Mouse (Mus musculus) limb, embryonic 10.5 days (tissue): ENCODE results near the gene 4931406C07Rik. TPM values are rescaled to one million over a fixed set of nuclear protein-coding genes. Genes with fewer than 3 reads are reported as not detected.
"Not testable (repeated sequence)": the region's sequence is repeated elsewhere in the genome, so short reads cannot be mapped to it uniquely, and the experiment has no call there.

Experiments
- DNase-seq: peaks from one replicate; pipeline ENCODE4 v3.0.0-alpha.2; 2017; ENCODE audit warnings: low spot score
- H3K27ac ChIP-seq: fragments of 300-500 bp; sonication (generic); 2 replicates; pipeline ENCODE4 v1.5.1; 2016; ENCODE audit warnings: mild to moderate bottlenecking
- H3K27me3 ChIP-seq: fragments of 300-500 bp; sonication (generic); 2 replicates; pipeline ENCODE4 v1.6.1; 2016; ENCODE audit warnings: low read depth, mild to moderate bottlenecking; ENCODE audit not compliant: poor library complexity, severe bottlenecking
- H3K36me3 ChIP-seq: fragments of 300-500 bp; sonication (generic); 2 replicates; pipeline ENCODE4 v1.6.1; 2016; ENCODE audit warnings: mild to moderate bottlenecking, moderate library complexity
- H3K4me1 ChIP-seq: fragments of 300-500 bp; sonication (generic); 2 replicates; pipeline ENCODE4 v1.6.1; 2016
- H3K4me3 ChIP-seq: fragments of 300-500 bp; sonication (generic); 2 replicates; pipeline ENCODE4 v1.5.1; 2016; ENCODE audit warnings: mild to moderate bottlenecking, moderate library complexity
- H3K9me3 ChIP-seq: fragments of 300-500 bp; sonication (generic); replicated peaks from 2 replicates; pipeline ENCODE4 v1.6.1; 2016; ENCODE audit warnings: mild to moderate bottlenecking
- WGBS: fragments of 180-500 bp; shearing (Covaris S2); methylation state at CpG from one replicate; pipeline ENCODE4 v1.1.7; 2016; 5-methylcytosine and 5-hydroxymethylcytosine counted together
- polyA plus RNA-seq: library from polyadenylated mRNA; unstranded; fragments of >200 nt; fragmentation: Nextera tagmentation; extraction: Ambion mirVana; gene quantifications from 2 replicates; pipeline ENCODE4 v1.2.1, GENCODE M21; 2016

Gene 4931406C07Rik
- polyA plus RNA-seq, 1 experiment from 2014 or later = 7.1 TPM

DNA sequence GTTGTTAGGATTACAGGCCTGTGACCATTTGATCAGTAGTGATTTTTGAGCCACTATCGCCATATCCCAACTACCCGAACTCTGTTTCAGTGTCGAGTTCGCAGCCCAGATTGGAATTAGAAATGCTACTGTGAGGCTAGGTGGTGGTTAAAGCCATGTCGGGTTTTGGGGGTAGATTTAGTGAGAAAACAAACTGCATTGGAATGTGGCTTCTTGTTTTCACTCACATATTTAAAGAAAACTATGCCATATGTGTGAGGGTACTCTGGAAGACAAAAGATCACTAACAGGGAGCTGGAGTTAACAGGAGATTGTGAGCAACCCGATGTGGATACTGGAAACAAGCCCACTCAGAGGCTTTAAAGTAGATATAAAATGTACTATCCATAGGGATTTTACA, 1.0 kb upstream of the 4931406C07Rik start:
- Histone ChIP-seq H3K4me3 (peak overlapping the region; percentile 77), H3K27ac (peak overlapping the region; percentile 96), H3K4me1 (peaks cover 24% of the 10 kb centered on the region), H3K9me3 (no peaks in the 10 kb centered on the region), H3K27me3 (no peaks in the 10 kb centered on the region), H3K36me3 (peaks cover 52% of the 10 kb centered on the region)
- 11% methylated on average over 6 of the region's 6 CpGs for WGBS
- peak; percentile 34 for DNase-seq

- Histone ChIP-seq H3K36me3 (peaks cover 38% of the 10 kb centered on the region), H3K27ac (peak within 1 kb of the TSS; percentile 96), H3K4me1 (peaks cover 31% of the 10 kb centered on the region), H3K9me3 (no peaks in the 10 kb centered on the region), H3K27me3 (no peaks in the 10 kb centered on the region), H3K4me3 (peak within 1 kb of the TSS; percentile 77)
- WGBS = 13% methylated on average over 45 of the region's 45 CpGs
- peak; percentile 97 for DNase-seq
Measured at GRCm38 (mm10) chr9:15305503-15306397, 498 bp downstream of the 4931406C07Rik start, which contains the start of gene Taf1d. Gene Taf1d (plus strand): TSS chr9:15306214.

- Histone ChIP-seq H3K4me3 (no peak overlapping the region), H3K27ac (no peak overlapping the region), H3K27me3 (no peaks in the 10 kb centered on the region), H3K36me3 (peaks cover 9% of the 10 kb centered on the region), H3K4me1 (peaks cover 19% of the 10 kb centered on the region), H3K9me3 (no peaks in the 10 kb centered on the region)
- no peak for DNase-seq
- 70% methylated on average over 2 of the region's 2 CpGs for WGBS
Measured at GRCm38 (mm10) chr9:15302881-15303280, 3.4 kb downstream of the 4931406C07Rik start.

GRCm38 (mm10) chr9:15302006-15302405, 4.2 kb downstream of the 4931406C07Rik start:
- H3K4me3 ChIP-seq, H3K27ac ChIP-seq, H3K27me3 ChIP-seq, DNase-seq, H3K36me3 ChIP-seq, H3K9me3 ChIP-seq: not testable (repeated sequence)
- peaks cover 11% of the 10 kb centered on the region for H3K4me1 ChIP-seq
- WGBS = 76% methylated on average over 6 of the region's 6 CpGs

DNA sequence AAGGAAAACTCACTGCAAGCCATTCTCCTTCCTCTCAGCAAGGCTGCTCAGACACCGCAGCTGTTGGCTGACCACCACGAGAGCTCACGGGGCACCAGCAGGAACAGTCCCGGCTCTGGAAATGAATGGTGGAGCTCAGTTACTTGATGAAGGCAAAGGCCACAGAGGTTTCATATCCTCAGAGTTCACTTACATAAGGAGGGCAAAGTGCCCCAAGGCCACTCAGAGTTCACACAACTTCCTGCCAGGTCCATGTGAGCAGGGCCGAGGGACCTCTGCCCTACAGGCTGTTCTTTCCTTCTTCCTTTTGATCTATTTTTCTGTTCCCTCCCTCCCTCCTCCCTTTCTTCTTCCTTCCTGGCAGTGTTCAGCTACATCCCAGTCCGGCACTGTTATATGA, 4.8 kb downstream of the 4931406C07Rik start:
- Histone ChIP-seq H3K4me1 (peaks cover 10% of the 10 kb centered on the region), H3K27me3 (no peaks in the 10 kb centered on the region), H3K27ac (peak overlapping the region; percentile 53), H3K9me3 (no peaks in the 10 kb centered on the region), H3K4me3 (0 out of 2 replicates have a peak overlapping the region, but pooled peaks have one; percentile 3), H3K36me3 (no peaks in the 10 kb centered on the region)
- DNase-seq = peak; percentile 45
- 35% methylated on average over 6 of the region's 6 CpGs for WGBS

GRCm38 (mm10) chr9:15300056-15300455, 6.2 kb downstream of the 4931406C07Rik start:
- Histone ChIP-seq H3K4me1 (peaks cover 7% of the 10 kb centered on the region), H3K4me3 (no peak overlapping the region), H3K27me3 (no peaks in the 10 kb centered on the region), H3K27ac (no peak overlapping the region), H3K9me3 (no peaks in the 10 kb centered on the region), H3K36me3 (no peaks in the 10 kb centered on the region)
- DNase-seq = no peak
- 87% methylated on average over 5 of the region's 5 CpGs for WGBS

DNA sequence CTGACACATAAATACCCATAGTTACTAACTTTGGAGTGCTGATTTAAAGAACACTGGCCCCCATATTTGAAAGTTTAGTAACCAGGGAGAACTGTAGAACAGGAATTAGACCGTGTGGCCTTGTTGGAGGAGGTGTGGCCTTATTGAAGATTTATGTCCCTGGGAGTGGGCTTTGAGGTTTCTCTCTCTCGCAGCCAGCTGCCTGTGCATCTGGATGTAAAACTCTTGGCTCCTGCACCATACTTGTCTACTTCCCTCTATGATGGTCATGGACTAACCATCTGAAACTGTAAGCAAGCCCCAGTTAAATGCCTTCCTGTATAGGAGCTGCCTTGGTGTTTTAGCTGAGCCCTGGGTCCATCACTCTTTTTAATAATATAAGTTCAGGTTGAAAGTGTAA, 7.8 kb downstream of the 4931406C07Rik start:
- DNase-seq = no peak
- 26% methylated on average over 2 of the region's 2 CpGs for WGBS

GRCm38 (mm10) chr9:15297112-15297511, 9.1 kb downstream of the 4931406C07Rik start:
- no peaks in the 10 kb centered on the region for H3K36me3 ChIP-seq
- no peak for DNase-seq
- no peaks in the 10 kb centered on the region for H3K27me3 ChIP-seq
- H3K9me3 ChIP-seq = no peaks in the 10 kb centered on the region
- H3K27ac ChIP-seq = no peak overlapping the region
- H3K4me1 ChIP-seq = peaks cover 7% of the 10 kb centered on the region
- WGBS = 91% methylated on average over 7 of the region's 7 CpGs
- H3K4me3 ChIP-seq = no peak overlapping the region

More for the DNA sequence above, 7.8 kb downstream of the 4931406C07Rik start:
- Histone ChIP-seq H3K27ac (no peak overlapping the region), H3K4me1 (peaks cover 7% of the 10 kb centered on the region), H3K36me3 (no peaks in the 10 kb centered on the region), H3K4me3 (no peak overlapping the region), H3K27me3 (no peaks in the 10 kb centered on the region), H3K9me3 (no peaks in the 10 kb centered on the region)

- Histone ChIP-seq H3K27me3 (no peaks in the 10 kb centered on the region), H3K36me3 (no peaks in the 10 kb centered on the region), H3K27ac (no peak overlapping the region), H3K4me3 (no peak overlapping the region), H3K4me1 (no peaks in the 10 kb centered on the region), H3K9me3 (no peaks in the 10 kb centered on the region)
- WGBS = 90% methylated on average over 6 of the region's 6 CpGs
- no peak for DNase-seq
Measured at GRCm38 (mm10) chr9:15289251-15289650, 17.0 kb downstream of the 4931406C07Rik start.

- Histone ChIP-seq H3K4me3 (no peak overlapping the region), H3K4me1 (no peaks in the 10 kb centered on the region), H3K36me3 (no peaks in the 10 kb centered on the region), H3K27me3 (no peaks in the 10 kb centered on the region), H3K9me3 (no peaks in the 10 kb centered on the region), H3K27ac (no peak overlapping the region)
- no peak for DNase-seq
- 86% methylated on average over 3 of the region's 3 CpGs for WGBS
Measured at GRCm38 (mm10) chr9:15288402-15288801, 17.8 kb downstream of the 4931406C07Rik start.

DNA sequence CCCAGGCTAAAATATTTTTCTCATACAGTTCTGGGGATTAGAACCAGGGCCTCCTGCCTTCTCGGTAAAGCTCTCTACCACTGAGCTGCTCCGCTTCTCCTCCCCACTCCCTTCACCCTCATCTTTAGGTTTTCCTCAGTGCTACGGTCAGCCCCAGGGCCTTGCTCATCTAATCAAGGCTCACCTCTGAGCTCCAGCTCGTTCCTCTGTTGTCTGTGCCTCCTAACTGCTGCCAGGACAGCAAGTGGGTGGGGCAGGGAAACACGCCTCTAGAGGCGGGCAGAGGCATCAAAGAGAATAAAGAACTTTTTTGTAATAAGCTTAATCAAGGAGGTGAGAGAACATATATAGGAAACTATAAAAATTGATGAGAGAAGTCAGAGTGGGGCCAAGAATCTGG, 18.4 kb downstream of the 4931406C07Rik start:
- no peaks in the 10 kb centered on the region for H3K4me1 ChIP-seq
- H3K27ac ChIP-seq = no peak overlapping the region
- H3K9me3 ChIP-seq = no peaks in the 10 kb centered on the region
- WGBS = 57% methylated on average over 6 of the region's 6 CpGs
- no peak for DNase-seq
- H3K4me3 ChIP-seq = no peak overlapping the region
- no peaks in the 10 kb centered on the region for H3K27me3 ChIP-seq
- no peaks in the 10 kb centered on the region for H3K36me3 ChIP-seq

DNA sequence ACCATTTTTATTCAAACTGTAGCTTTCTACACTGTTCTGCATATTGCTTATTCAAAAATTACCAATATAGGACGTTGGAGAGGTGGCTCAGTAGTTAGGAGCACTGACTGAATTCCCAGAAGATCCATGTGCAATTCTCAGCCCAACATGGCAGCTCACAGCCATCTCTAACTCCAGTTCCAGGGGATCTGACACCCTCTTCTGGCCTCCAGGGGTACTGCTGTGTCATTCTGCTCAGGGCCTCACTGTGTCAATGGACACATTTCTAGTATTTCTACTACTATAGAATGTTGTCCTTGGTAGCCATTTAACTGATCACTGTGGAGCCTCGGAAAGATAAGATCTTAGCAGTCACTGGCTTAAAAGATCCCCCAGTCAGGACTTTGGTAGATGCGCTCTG, 20.8 kb downstream of the 4931406C07Rik start:
- H3K36me3 ChIP-seq = no peaks in the 10 kb centered on the region
- peaks cover 7% of the 10 kb centered on the region for H3K4me1 ChIP-seq
- H3K27me3 ChIP-seq = no peaks in the 10 kb centered on the region
- H3K27ac ChIP-seq = no peak overlapping the region
- no peaks in the 10 kb centered on the region for H3K9me3 ChIP-seq
- H3K4me3 ChIP-seq = no peak overlapping the region
- WGBS = 68% methylated on average over 3 of the region's 3 CpGs
- DNase-seq = no peak

DNA sequence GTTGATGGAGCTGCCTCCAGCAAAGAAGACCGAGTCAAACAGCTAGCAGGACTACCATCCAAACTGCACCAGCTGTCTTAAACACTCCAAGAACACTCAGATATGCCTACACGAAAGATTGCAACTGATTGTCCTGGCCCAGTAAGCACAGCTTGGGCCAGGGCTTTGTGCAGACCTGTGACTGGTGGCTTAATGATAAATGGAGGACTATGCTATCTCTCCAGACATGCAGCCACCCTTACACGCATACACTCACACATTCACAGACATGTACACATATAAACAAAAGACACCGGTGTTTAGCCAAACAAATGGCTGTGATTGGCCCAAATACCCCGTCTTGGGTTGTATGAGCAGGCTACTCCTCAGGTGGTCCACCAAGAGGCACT, 25.8 kb downstream of the 4931406C07Rik start:
- Histone ChIP-seq H3K4me1 (peaks cover 13% of the 10 kb centered on the region), H3K9me3 (no peaks in the 10 kb centered on the region), H3K27ac (peak overlapping the region; percentile 91), H3K36me3 (peaks cover 20% of the 10 kb centered on the region), H3K27me3 (no peaks in the 10 kb centered on the region), H3K4me3 (peak overlapping the region; percentile 98)
- 57% methylated on average over 5 of the region's 5 CpGs for WGBS
- no peak for DNase-seq
